Mouse (Mus musculus): Measurements from ENCODE around the gene Sgtb.

Sgtb gene

GRCm38 (mm10) chr13:104109288-104109815, at the start of gene Sgtb, which contains the start of gene Nln:
Sgtb (plus strand) TSS chr13:104109741.
Nln (minus strand) TSS chr13:104109614.
- peak; percentile 94 for DNase-seq (ENCODE audit: extremely low spot score)

GRCm38 (mm10) chr13:104060231-104060630, 49.3 kb upstream of the Sgtb start:
- no peak for DNase-seq (ENCODE audit: extremely low spot score)

GRCm38 (mm10) chr13:104061975-104062750, 47.4 kb upstream of the Sgtb start:
- DNase-seq (ENCODE audit: extremely low spot score): no peak

GRCm38 (mm10) chr13:104063061-104063460, 46.5 kb upstream of the Sgtb start:
- DNase-seq (ENCODE audit: extremely low spot score): no peak

- DNase-seq (ENCODE audit: extremely low spot score): no peak
Observed at GRCm38 (mm10) chr13:104065649-104066347, 43.7 kb upstream of the Sgtb start.

- no peak for DNase-seq (ENCODE audit: extremely low spot score)
Observed at GRCm38 (mm10) chr13:104069216-104069615, 40.3 kb upstream of the Sgtb start.

- no peak for DNase-seq (ENCODE audit: extremely low spot score)
Observed at GRCm38 (mm10) chr13:104070703-104071102, 38.8 kb upstream of the Sgtb start.

GRCm38 (mm10) chr13:104072351-104072750, 37.2 kb upstream of the Sgtb start:
- DNase-seq (ENCODE audit: extremely low spot score): no peak

- DNase-seq (ENCODE audit: extremely low spot score): no peak
Observed at GRCm38 (mm10) chr13:104074230-104074629, 35.3 kb upstream of the Sgtb start.

- DNase-seq (ENCODE audit: extremely low spot score): no peak
Observed at GRCm38 (mm10) chr13:104074731-104075130, 34.8 kb upstream of the Sgtb start.

GRCm38 (mm10) chr13:104076993-104077392, 32.5 kb upstream of the Sgtb start:
- no peak for DNase-seq (ENCODE audit: extremely low spot score)

- DNase-seq (ENCODE audit: extremely low spot score): no peak
Observed at GRCm38 (mm10) chr13:104082504-104082903, 27.0 kb upstream of the Sgtb start.

GRCm38 (mm10) chr13:104084600-104084999, 24.9 kb upstream of the Sgtb start:
- no peak for DNase-seq (ENCODE audit: extremely low spot score)

GRCm38 (mm10) chr13:104089387-104089786, 20.2 kb upstream of the Sgtb start:
- peak; percentile 55 for DNase-seq (ENCODE audit: extremely low spot score)

- DNase-seq (ENCODE audit: extremely low spot score): no peak
Observed at GRCm38 (mm10) chr13:104091734-104092133, 17.8 kb upstream of the Sgtb start.

- no peak for DNase-seq (ENCODE audit: extremely low spot score)
Observed at GRCm38 (mm10) chr13:104094531-104095385, 14.8 kb upstream of the Sgtb start.

- DNase-seq (ENCODE audit: extremely low spot score): no peak
Observed at GRCm38 (mm10) chr13:104095955-104096354, 13.6 kb upstream of the Sgtb start.

GRCm38 (mm10) chr13:104097190-104097589, 12.4 kb upstream of the Sgtb start:
- DNase-seq (ENCODE audit: extremely low spot score): no peak

GRCm38 (mm10) chr13:104100416-104100815, 9.1 kb upstream of the Sgtb start:
- DNase-seq (ENCODE audit: extremely low spot score): no peak

GRCm38 (mm10) chr13:104101606-104102235, 7.8 kb upstream of the Sgtb start:
- no peak for DNase-seq (ENCODE audit: extremely low spot score)

- DNase-seq (ENCODE audit: extremely low spot score): peak; percentile 27
Observed at GRCm38 (mm10) chr13:104108651-104109287, 772 bp upstream of the Sgtb start.

All from embryo, embryonic 9.5 days (tissue).